Mouse (Mus musculus) embryonic facial prominence, embryonic 11.5 days (tissue): Measurements from ENCODE around the gene Olfr1368. TPM values are rescaled to one million over a fixed set of nuclear protein-coding genes. Genes with fewer than 3 reads are reported as not detected.

Source experiments
- ATAC-seq: fragments of 200-750 bp; cut with Nextera tagmentation; replicated peaks from 2 replicates; pipeline ENCODE4 v1.8.0; 2017; ENCODE audit warnings: low read depth; ENCODE audit not compliant: insufficient number of reproducible peaks, low FRiP score, low TSS enrichment
- DNase-seq: peaks from one replicate; pipeline ENCODE4 v3.0.0-alpha.2; 2015; ENCODE audit warnings: low spot score
- H3K27ac ChIP-seq: fragments of 300-500 bp; sonication (generic); replicated peaks from 2 replicates; pipeline ENCODE4 v1.5.1; 2014; ENCODE audit warnings: mild to moderate bottlenecking, low read depth, low read length, control low read depth
- H3K27me3 ChIP-seq: fragments of 300-500 bp; sonication (generic); 2 replicates; pipeline ENCODE4 v1.6.1; 2014; ENCODE audit warnings: mild to moderate bottlenecking, low read length, moderate library complexity, mixed read lengths; ENCODE audit not compliant: control insufficient read depth, insufficient read depth
- H3K36me3 ChIP-seq: fragments of 300-500 bp; sonication (generic); replicated peaks from 2 replicates; pipeline ENCODE4 v1.6.1; 2014; ENCODE audit warnings: low read depth, mild to moderate bottlenecking, low read length, moderate library complexity, mixed read lengths; ENCODE audit not compliant: control insufficient read depth, insufficient read depth
- H3K4me1 ChIP-seq: fragments of 300-500 bp; sonication (generic); 2 replicates; pipeline ENCODE4 v1.6.1; 2014; ENCODE audit warnings: low read length, mixed read lengths; ENCODE audit not compliant: control insufficient read depth, insufficient read depth
- H3K4me2 ChIP-seq: fragments of 300-500 bp; sonication (generic); 2 replicates; pipeline ENCODE4 v1.6.1; 2014; ENCODE audit warnings: low read depth, mild to moderate bottlenecking, control low read depth, low read length, moderate library complexity
- H3K4me3 ChIP-seq: fragments of 300-500 bp; sonication (generic); 2 replicates; pipeline ENCODE4 v1.5.1; 2014; ENCODE audit warnings: low read depth, low read length, control low read depth
- H3K9ac ChIP-seq: fragments of 300-500 bp; sonication (generic); replicated peaks from 2 replicates; pipeline ENCODE4 v1.6.1; 2014; ENCODE audit warnings: mild to moderate bottlenecking, control low read depth, low read length
- H3K9me3 ChIP-seq: fragments of 300-500 bp; sonication (generic); replicated peaks from 2 replicates; pipeline ENCODE4 v1.6.1; 2016; ENCODE audit warnings: mild to moderate bottlenecking, low read length, inconsistent platforms, mixed read lengths; ENCODE audit not compliant: control insufficient read depth
- WGBS: fragments of 180-500 bp; shearing (Covaris S2); extraction: QIAGEN DNeasy Blood & Tissue Kit; methylation state at CpG from one replicate; pipeline ENCODE4 v1.1.7; 2014; 5-methylcytosine and 5-hydroxymethylcytosine counted together
- polyA plus RNA-seq: library from polyadenylated mRNA; unstranded; fragments of >200 nt; fragmentation: Nextera tagmentation; extraction: Ambion mirVana; gene quantifications from 2 replicates; pipeline ENCODE4 v1.2.1, GENCODE M21; 2014

Olfr1368 gene
- polyA plus RNA-seq, 1 experiment from 2014 or later: not detected

- H3K36me3 ChIP-seq: no peaks in the 10 kb centered on the region
- no peaks in the 10 kb centered on the region for H3K4me1 ChIP-seq
- no peak overlapping the region for H3K27ac ChIP-seq
- no peaks in the 10 kb centered on the region for H3K27me3 ChIP-seq
- no peaks in the 10 kb centered on the region for H3K9me3 ChIP-seq
- ATAC-seq: no peak
- 43% methylated on average over 2 of the region's 2 CpGs for WGBS
- H3K4me2 ChIP-seq: no peak overlapping the region
- H3K9ac ChIP-seq: no peak overlapping the region
- H3K4me3 ChIP-seq: no peak overlapping the region
- no peak for DNase-seq
Observed at GRCm38 (mm10) chr13:21161591-21161990, 15.9 kb upstream of the Olfr1368 start.

- H3K9ac ChIP-seq: no peak overlapping the region
- peak overlapping the region; percentile 41 for H3K4me2 ChIP-seq
- H3K4me3 ChIP-seq: peak overlapping the region; percentile 54
- no peaks in the 10 kb centered on the region for H3K27me3 ChIP-seq
- H3K9me3 ChIP-seq: no peaks in the 10 kb centered on the region
- peak; percentile 92 for DNase-seq
- peak; percentile 78 for ATAC-seq
- no peaks in the 10 kb centered on the region for H3K4me1 ChIP-seq
- no peak overlapping the region for H3K27ac ChIP-seq
- H3K36me3 ChIP-seq: no peaks in the 10 kb centered on the region
- WGBS: under 1% methylated on average over 32 of the region's 32 CpGs
Observed at GRCm38 (mm10) chr13:21160657-21161590, 15.3 kb upstream of the Olfr1368 start.

- WGBS: under 1% methylated on average over 16 of the region's 16 CpGs
- H3K4me3 ChIP-seq: peak overlapping the region; percentile 41
- no peaks in the 10 kb centered on the region for H3K27me3 ChIP-seq
- no peaks in the 10 kb centered on the region for H3K9me3 ChIP-seq
- no peaks in the 10 kb centered on the region for H3K4me1 ChIP-seq
- H3K27ac ChIP-seq: no peak overlapping the region
- peak overlapping the region; percentile 46 for H3K9ac ChIP-seq
- peak; percentile 28 for DNase-seq
- peak; percentile 37; the same call in 1 of the 2 replicates for ATAC-seq
- no peaks in the 10 kb centered on the region for H3K36me3 ChIP-seq
- peak overlapping the region; percentile 41 for H3K4me2 ChIP-seq
Observed at GRCm38 (mm10) chr13:21160041-21160511, 14.4 kb upstream of the Olfr1368 start.

GRCm38 (mm10) chr13:21159475-21159819 is 13.8 kb upstream of the Olfr1368 start:
- DNase-seq (peak; percentile 35), ATAC-seq (no peak)
- Histone ChIP-seq H3K4me1 (no peaks in the 10 kb centered on the region), H3K9me3 (no peaks in the 10 kb centered on the region), H3K27me3 (no peaks in the 10 kb centered on the region), H3K27ac (no peak overlapping the region), H3K4me2 (peak overlapping the region; percentile 41), H3K9ac (peak overlapping the region; percentile 46), H3K4me3 (peak overlapping the region; percentile 41), H3K36me3 (no peaks in the 10 kb centered on the region)
- WGBS: 0% methylated on average over 15 of the region's 15 CpGs

- Histone ChIP-seq H3K27me3 (no peaks in the 10 kb centered on the region), H3K9me3 (no peaks in the 10 kb centered on the region), H3K36me3 (no peaks in the 10 kb centered on the region), H3K4me1 (no peaks in the 10 kb centered on the region), H3K27ac (no peak overlapping the region), H3K4me3 (peak overlapping the region; percentile 41), H3K4me2 (peak overlapping the region; percentile 41), H3K9ac (peak overlapping the region; percentile 1; the same call in 1 of the 2 replicates)
- under 1% methylated on average over 19 of the region's 19 CpGs for whole genome bisulfite sequencing
- DNase-seq (peak; percentile 90), ATAC-seq (no peak)
Observed at GRCm38 (mm10) chr13:21158785-21159474, 13.3 kb upstream of the Olfr1368 start.

GRCm38 (mm10) chr13:21158071-21158470 is 12.4 kb upstream of the Olfr1368 start:
- 6% methylated on average over 9 of the region's 9 CpGs for WGBS
- H3K4me1 ChIP-seq: no peaks in the 10 kb centered on the region
- DNase-seq (no peak), ATAC-seq (no peak)
- peak overlapping the region; percentile 41; the same call in 1 of the 2 replicates for H3K4me2 ChIP-seq
- H3K4me3 ChIP-seq: 0 out of 2 replicates have a peak overlapping the region, but pooled peaks have one; percentile 7
- H3K27me3 ChIP-seq: no peaks in the 10 kb centered on the region
- H3K36me3 ChIP-seq: no peaks in the 10 kb centered on the region
- no peaks in the 10 kb centered on the region for H3K9me3 ChIP-seq
- no peak overlapping the region for H3K27ac ChIP-seq
- H3K9ac ChIP-seq: no peak overlapping the region

- Histone ChIP-seq H3K4me3 (no peak overlapping the region), H3K27ac (no peak overlapping the region), H3K9me3 (no peaks in the 10 kb centered on the region), H3K4me1 (no peaks in the 10 kb centered on the region), H3K36me3 (no peaks in the 10 kb centered on the region), H3K4me2 (no peak overlapping the region), H3K9ac (no peak overlapping the region), H3K27me3 (no peaks in the 10 kb centered on the region)
- DNase-seq (no peak), ATAC-seq (no peak)
- 75% methylated on average over 5 of the region's 5 CpGs for WGBS
Observed at GRCm38 (mm10) chr13:21155888-21156287, 10.2 kb upstream of the Olfr1368 start.

- H3K27ac ChIP-seq: no peak overlapping the region
- H3K36me3 ChIP-seq: no peaks in the 10 kb centered on the region
- H3K9ac ChIP-seq: no peak overlapping the region
- H3K4me3 ChIP-seq: no peak overlapping the region
- no peaks in the 10 kb centered on the region for H3K27me3 ChIP-seq
- H3K4me1 ChIP-seq: no peaks in the 10 kb centered on the region
- 45% methylated on average over 8 of the region's 8 CpGs for whole genome bisulfite sequencing
- DNase-seq (no peak), ATAC-seq (no peak)
- H3K4me2 ChIP-seq: no peak overlapping the region
- H3K9me3 ChIP-seq: no peaks in the 10 kb centered on the region
Observed at GRCm38 (mm10) chr13:21142421-21142820, 3.2 kb downstream of the Olfr1368 start.
